Mouse (Mus musculus) c-Kit-negative CD71-positive TER-119-positive erythroid progenitor cells, embryonic 14.5 days (primary cell): ENCODE results near the gene Gramd1c.

Experiments used
- DNase-seq: peaks from one replicate; pipeline ENCODE4 v3.0.0-alpha.2; 2013; ENCODE audit warnings: low read depth, low spot score

Gramd1c gene

DNA sequence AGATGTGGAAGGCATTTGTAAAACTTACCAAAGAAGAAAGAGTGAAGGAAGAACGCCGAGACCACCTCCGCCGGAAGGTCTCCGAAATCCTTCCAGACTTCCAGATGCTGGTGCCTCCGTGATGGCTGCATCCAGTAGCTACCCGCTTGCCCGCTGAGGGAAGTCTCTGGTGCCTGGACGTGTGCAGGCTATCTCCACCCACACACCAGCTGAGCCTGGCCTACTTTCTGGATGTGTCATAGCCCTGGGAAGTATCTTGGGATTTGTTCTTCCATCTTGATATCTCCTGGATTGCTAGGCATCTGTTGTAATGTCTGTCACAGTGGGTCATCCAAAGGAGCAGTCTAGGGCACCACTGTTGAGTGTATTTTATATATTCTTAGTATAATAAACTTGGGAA lies 99.9 kb downstream of the Gramd1c start:
- no peak for DNase-seq

DNA sequence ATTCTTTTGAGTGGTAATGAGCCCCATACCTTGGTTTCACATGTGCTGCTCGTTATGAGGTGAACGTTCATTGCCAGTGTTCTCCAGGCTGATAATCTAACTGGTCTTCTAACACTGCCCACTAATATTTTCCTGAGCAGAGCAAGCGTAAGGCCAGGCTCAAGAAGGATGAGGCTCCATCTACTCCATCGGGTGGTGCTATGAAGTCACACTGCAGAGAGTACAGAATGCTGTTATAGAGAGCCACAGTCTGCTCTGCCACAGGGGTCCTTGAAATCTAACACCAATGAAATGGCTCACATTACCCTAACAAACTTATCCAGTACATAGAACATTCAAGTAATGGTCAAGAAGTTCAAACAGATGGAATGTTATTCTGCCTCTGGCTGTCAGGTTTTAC lies 105.1 kb downstream of the Gramd1c start:
- no peak for DNase-seq

DNA sequence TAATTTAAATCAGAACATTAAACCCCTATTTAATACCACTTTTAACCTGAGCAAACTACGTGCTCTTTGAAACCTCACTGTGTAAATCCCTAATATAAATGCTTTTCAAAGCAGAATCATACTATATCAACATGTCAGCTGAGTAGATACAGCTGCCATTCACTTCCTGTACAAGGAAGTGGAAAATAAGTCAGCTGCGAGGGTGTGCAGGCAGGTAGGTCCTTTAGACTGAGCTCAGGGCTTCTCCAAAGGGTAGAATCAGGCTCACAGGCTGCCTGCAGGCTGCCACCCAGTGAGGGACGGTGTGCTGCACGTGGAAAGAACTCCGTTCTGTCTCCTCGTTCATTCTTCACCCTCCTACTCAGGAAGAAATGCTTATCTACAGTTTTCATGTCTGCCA lies 108.2 kb downstream of the Gramd1c start:
- DNase-seq, result no peak

DNA sequence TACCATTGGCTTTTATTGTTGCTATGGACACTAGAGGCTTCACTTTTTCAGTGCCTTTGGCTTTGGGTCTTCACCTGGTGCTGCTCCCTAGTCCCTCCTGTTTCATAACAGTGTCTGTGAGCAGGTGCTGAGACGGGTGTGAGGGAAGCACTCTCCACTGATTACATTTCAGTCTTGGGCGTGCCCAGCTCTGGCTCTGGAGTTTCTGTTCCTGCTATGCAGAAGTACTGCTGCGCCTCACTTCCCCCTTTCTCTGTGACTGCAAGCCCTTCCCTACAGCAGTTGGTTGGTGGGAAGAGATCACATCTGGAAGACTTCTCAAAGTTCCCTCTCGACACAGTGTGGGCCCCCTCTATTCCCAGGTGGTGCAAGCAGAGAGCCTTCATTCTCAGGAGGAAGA lies 111.6 kb downstream of the Gramd1c start:
- no peak for DNase-seq

DNA sequence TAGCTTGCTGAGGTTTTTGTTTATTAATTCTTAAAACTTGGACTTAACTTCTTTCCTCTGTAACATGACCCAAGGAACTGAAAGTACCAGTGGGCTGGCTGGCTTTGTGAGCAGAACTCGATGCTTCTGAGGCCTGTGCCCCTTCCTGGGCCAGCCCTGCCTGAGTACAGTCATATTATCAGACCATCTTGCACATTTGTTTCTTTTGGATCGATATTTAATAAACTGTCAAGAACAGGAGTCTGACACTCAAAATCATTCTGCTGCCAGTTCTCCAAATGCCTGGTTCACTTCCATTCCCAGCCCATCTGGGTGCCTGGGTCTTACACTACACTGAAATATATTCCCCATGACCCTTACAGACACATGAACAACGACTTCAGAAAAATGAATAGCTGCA lies 117.3 kb downstream of the Gramd1c start:
- no peak for DNase-seq

DNA sequence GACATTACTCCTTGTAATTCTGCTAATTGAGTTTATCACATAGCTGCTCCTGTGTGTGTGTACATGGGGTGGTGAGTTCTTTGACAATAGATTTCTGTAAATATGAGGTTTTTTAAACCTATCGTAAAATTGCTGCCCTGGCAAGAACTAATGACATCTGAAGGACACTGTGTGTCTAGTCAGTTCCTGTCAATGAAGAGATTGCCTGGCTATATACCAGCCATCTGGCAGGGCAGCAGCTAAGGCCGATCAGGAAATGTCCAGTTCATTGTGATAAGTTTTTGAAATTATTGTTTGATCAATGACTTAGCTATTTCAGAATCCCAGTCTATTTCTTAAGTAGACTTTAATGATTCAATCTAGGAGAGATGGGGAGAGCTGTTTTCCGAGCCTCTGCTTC lies 117.8 kb downstream of the Gramd1c start:
- no peak for DNase-seq

DNA sequence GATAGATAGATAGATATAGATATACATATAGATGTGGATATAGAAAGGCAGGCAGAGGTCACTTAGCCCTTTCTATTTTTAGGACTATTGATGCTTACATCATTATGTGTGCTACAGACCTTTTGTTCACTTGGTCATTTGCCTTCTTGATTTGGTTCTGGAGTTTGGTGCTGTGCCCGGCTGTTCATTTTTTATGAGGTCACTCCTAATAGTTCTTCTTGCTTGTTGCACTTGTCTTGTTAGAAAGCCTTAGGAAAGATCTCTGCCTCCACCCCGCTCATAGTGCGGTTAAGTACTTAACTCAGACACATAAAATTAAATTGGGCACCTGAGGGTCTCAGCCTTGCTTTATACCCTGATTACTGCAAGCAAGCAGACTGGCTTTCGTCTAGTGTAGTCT lies 122.3 kb downstream of the Gramd1c start:
- no peak for DNase-seq

DNA sequence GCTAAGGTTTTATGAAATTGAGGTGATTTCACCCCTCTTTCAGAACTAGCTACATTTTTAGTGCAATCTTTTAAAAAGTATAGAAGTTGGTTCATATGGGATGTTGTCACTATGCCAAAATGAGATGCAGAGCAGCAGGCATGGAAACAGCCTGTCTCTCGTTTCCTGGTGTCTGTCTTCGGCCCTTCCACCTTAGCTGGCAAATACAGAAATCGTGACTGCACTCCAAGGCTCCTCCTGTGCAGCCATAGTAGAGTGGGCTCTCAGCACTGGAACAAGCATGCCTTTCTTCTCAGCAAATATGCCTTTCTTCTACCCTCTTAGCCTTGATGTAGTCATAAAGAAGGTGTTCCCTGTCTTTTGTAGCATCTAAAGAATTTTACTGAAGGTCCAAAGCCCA lies 127.3 kb downstream of the Gramd1c start:
- no peak for DNase-seq

DNA sequence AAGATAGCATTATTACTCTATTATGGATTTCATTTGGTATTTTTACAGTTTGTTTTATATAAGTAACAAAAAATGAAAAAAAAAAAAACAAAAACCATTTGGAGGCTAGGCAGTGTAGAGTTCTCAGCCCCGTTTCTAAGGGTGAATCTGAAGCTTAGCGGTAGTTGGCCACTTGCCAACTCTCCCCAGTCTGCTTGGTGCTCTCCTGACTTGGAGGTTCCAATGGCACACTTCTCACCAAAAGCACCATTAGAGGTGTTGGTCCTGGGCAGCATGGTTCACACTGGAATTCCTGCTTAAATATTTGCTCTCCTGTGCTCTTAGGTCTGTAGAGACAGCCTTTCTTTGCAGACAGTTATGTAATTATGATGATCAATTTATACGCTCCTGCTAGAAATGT lies 127.8 kb downstream of the Gramd1c start:
- no peak for DNase-seq

DNA sequence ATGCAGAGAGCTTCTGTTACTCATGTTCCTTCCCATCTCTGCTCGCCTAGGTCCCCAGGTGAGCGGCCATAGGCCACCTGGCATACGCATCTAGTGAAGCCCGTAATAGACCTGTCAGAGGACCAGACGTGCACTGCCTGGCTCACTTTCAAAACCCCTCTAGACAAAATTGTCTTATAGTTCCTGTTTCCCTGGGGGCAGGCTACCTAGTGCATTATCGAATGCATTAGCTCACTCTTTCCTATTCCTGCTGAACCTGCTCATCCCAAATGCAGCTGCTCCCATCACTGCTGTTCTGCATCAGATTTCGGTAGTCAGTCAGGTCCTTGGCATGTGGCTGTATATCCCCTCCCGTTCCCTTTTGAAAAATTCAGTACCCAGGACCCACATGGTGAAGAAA lies 128.3 kb downstream of the Gramd1c start:
- no peak for DNase-seq

DNA sequence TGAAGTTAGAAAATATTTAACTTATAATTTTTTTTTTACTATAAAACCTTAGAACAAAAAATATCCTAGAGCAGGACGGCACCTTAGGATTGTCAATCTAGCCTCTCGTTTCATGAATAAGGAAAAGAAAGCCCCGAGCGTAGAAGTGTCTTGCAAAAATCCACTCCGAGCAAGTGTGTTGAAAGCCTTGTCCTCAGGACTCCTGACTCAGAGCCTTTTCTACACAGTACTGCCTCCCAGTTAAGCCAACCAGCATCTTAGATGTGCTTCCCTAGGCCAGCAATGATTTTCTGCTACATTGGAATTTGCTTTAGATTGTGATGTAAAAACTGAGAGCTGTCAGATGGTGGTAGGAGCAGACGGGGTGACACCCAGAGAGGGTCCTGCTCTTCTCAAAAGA lies 130.1 kb downstream of the Gramd1c start:
- no peak for DNase-seq

DNA sequence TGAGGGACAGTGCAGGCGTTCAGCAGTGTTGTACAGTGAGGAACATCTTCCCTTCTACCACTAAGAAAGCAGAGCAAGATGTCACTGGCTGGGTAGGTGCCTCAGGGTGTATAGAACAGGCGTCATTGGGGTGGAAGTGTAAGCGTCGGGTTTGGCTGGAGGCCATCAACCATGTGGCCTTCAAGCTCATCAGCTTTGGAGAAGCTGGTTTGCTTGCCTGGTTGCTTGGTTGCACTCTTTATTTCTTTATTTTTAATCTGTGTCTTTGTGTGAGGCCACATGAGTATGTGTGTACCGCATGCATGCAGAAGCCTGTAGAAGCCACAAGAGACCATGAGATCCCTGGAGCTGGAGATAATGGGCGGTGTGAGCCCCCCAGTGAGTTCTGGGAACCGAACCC lies 130.8 kb downstream of the Gramd1c start:
- no peak for DNase-seq

DNA sequence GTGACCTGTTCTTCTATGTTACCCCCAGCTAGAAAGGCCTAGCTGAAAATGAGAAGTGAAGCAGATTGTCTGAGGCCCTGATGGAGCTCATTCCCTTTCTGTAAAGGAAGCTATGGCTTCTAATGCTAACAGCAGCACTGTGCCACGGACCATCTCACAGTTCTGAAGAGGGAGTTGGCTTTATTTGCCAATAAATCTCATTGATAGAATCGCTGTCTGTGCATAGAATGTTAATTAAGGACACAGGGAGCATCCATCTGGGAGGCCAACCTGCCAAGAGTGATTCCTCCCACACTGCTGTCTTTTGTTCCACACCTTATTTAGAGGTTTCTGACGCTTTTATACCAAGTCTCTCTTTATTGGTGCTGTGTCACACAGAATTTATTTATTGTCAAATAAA lies 131.6 kb downstream of the Gramd1c start:
- no peak for DNase-seq

DNA sequence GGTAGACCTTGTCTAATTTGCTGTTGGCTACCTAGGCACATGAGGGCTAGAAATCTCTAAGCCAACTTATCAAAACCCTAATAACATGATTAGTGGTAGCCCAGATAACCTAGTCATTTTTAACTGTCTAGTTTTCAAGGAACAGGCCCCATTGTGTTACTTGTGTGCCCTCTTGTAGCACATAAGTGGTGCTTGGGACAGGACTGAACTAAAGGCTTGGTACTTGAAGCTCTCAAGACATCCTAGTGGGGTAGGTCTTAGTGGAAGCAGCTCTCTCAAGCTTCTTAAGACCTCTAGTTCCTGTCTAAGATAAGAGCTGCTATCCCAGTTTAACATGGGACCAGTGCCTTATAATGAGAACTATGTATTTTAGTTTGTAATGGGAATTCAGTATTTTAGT lies 132.6 kb downstream of the Gramd1c start:
- DNase-seq, result no peak
